Comparison of ENCODE assay signal across 14 mouse cellular contexts in the genomic region with DNA sequence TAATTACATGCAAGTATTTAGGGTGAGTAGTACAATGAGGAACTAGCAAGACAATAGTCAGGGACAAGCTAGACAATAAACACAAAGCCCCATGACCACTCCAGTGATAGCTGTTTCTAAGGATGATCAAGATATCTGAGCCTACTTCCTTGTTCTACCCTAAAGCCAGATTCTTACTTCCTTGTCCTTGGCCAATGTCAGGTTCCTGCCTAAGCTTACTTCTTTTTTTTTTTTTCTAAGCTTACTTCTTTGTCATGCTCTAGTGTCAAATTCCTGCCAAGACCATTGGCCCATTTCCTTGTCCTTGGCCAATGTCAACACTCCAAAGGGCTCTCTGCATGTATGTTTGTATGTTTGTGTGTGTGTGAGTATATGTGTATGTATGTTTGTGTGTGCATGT.
"Had no signal": no experiment of that assay in that cellular context is flagged by ENCODE, and none has a peak within 500 bp of the region (broad histone marks: within the 10 kb centered on the region; RNA-seq: fewer than 3 reads in every experiment).

No protein-coding gene starts in this region.

- H3K4me3 ChIP-seq: limb, embryonic 15.5 days; megakaryocyte, embryonic 14.5 days had no signal

- H3K4me2 ChIP-seq: limb, embryonic 15.5 days; midbrain, embryonic 11.5 days had no signal

- H3K36me3 ChIP-seq: limb, embryonic 15.5 days had no signal

- H3K27ac ChIP-seq: kidney, postnatal 0 days; limb, embryonic 15.5 days; liver, embryonic 14.5 days had no signal

- H3K27me3 ChIP-seq: limb, embryonic 15.5 days; megakaryocyte, embryonic 14.5 days had no signal

- H3K9ac ChIP-seq: limb, embryonic 15.5 days; liver, embryonic 14.5 days had no signal

- H3K4me1 ChIP-seq: limb, embryonic 15.5 days; megakaryocyte, embryonic 14.5 days had no signal

- ATAC-seq: midbrain, embryonic 16.5 days had no signal

- DNase-seq: kidney, adult 11 months; kidney, adult 9 months; kidney, postnatal 36 days; layer of hippocampus, adult 9-11 months; layer of hippocampus, postnatal 36 days; lung, adult 18-20 months; spleen, adult 18-20 months; thymus, postnatal 4 days had no signal

- H3K9me3 ChIP-seq: limb, embryonic 15.5 days had no signal
